Mouse (Mus musculus) forebrain, embryonic 14.5 days (tissue): ENCODE measurements around the gene Rpl22l1. TPM values are rescaled to one million over a fixed set of nuclear protein-coding genes. Genes with fewer than 3 reads are reported as not detected.

Experiments used
- polyA plus RNA-seq: library from polyadenylated mRNA; unstranded; fragments of >200 nt; fragmentation: Nextera tagmentation; extraction: Ambion mirVana; gene quantifications from 2 replicates; pipeline ENCODE4 v1.2.1, GENCODE M21; 2014

Gene Rpl22l1
- polyA plus RNA-seq, 1 experiment from 2014 or later: 285 TPM

Other genes starting within 250 kb of the Rpl22l1 start
- 0.05 TPM in 1 of 2 replicates, not detected in the other for gene Slc2a2, start 107.5 kb upstream of the Rpl22l1 start, polyA plus RNA-seq
- gene Eif5a2, start 24.2 kb upstream of the Rpl22l1 start, polyA plus RNA-seq: 11.9 and 12.5 TPM in 2 replicates
- gene Gm1527, start 87.2 kb downstream of the Rpl22l1 start, polyA plus RNA-seq: not detected in 2 replicates